Mouse (Mus musculus) intestine, postnatal 0 days (tissue): ENCODE measurements around the gene S1pr5. TPM values are rescaled to one million over a fixed set of nuclear protein-coding genes. Genes with fewer than 3 reads are reported as not detected.

ENCODE experiments used
- ATAC-seq: fragments of 200-750 bp; cut with Nextera tagmentation; 2 replicates; pipeline ENCODE4 v1.8.0; 2017; ENCODE audit warnings: mild to moderate bottlenecking, moderate TSS enrichment, moderate library complexity
- H3K27ac ChIP-seq: fragments of 300-500 bp; sonication (generic); 2 replicates; pipeline ENCODE4 v1.5.1; 2014; ENCODE audit warnings: mild to moderate bottlenecking, low read depth, low read length, moderate library complexity
- H3K27me3 ChIP-seq: fragments of 300-500 bp; sonication (generic); replicated peaks from 2 replicates; pipeline ENCODE4 v1.6.1; 2014; ENCODE audit warnings: low read length, mixed read lengths; ENCODE audit not compliant: control insufficient read depth, insufficient read depth
- H3K36me3 ChIP-seq: fragments of 300-500 bp; sonication (generic); 2 replicates; pipeline ENCODE4 v1.6.1; 2014; ENCODE audit warnings: mild to moderate bottlenecking, moderate library complexity; ENCODE audit not compliant: control insufficient read depth, insufficient read depth
- H3K4me1 ChIP-seq: fragments of 300-500 bp; sonication (generic); replicated peaks from 2 replicates; pipeline ENCODE4 v1.6.1; 2014; ENCODE audit warnings: antibody characterized with exemption, low read length, mixed read lengths; ENCODE audit not compliant: control insufficient read depth, insufficient read depth
- H3K4me2 ChIP-seq: fragments of 300-500 bp; sonication (generic); replicated peaks from 2 replicates; pipeline ENCODE4 v1.6.1; 2014; ENCODE audit warnings: low read depth, mild to moderate bottlenecking, moderate library complexity
- H3K4me3 ChIP-seq: fragments of 300-500 bp; sonication (generic); 2 replicates; pipeline ENCODE4 v1.5.1; 2014; ENCODE audit warnings: low read depth, low read length
- H3K9ac ChIP-seq: fragments of 300-500 bp; sonication (generic); 2 replicates; pipeline ENCODE4 v1.6.1; 2014; ENCODE audit warnings: mild to moderate bottlenecking, low read depth, low read length
- H3K9me3 ChIP-seq: fragments of 300-500 bp; sonication (generic); 2 replicates; pipeline ENCODE4 v1.6.1; 2016; ENCODE audit warnings: mixed run types; ENCODE audit not compliant: control insufficient read depth
- CTCF ChIP-seq: sonication (generic); IDR thresholded peaks from 2 replicates; pipeline ENCODE4 v1.5.1; 2016; ENCODE audit warnings: low read depth, mild to moderate bottlenecking, control low read depth, antibody characterized with exemption, moderate library complexity
- WGBS: fragments of 180-500 bp; shearing (Covaris S2); extraction: QIAGEN DNeasy Blood & Tissue Kit; methylation state at CpG from one replicate; pipeline ENCODE4 v1.1.7; 2014; 5-methylcytosine and 5-hydroxymethylcytosine counted together
- polyA plus RNA-seq: library from polyadenylated mRNA; unstranded; fragments of >200 nt; fragmentation: Nextera tagmentation; extraction: Ambion mirVana; gene quantifications from 2 replicates; pipeline ENCODE4 v1.2.1, GENCODE M21; 2015

Gene S1pr5
- polyA plus RNA-seq, 1 experiment from 2014 or later: not detected

GRCm38 (mm10) chr9:21220490-21221382, 27.5 kb downstream of the S1pr5 start:
- peak overlapping the region; percentile 66; the same call in 1 of the 2 replicates for H3K27ac ChIP-seq
- peak; percentile 88 for ATAC-seq
- no peaks in the 10 kb centered on the region for H3K27me3 ChIP-seq
- H3K36me3 ChIP-seq: no peaks in the 10 kb centered on the region
- H3K9ac ChIP-seq: peak overlapping the region; percentile 11; the same call in 1 of the 2 replicates
- 6% methylated on average over 21 of the region's 21 CpGs for WGBS
- TF ChIP-seq CTCF: peak; percentile 98
- no peaks in the 10 kb centered on the region for H3K9me3 ChIP-seq
- H3K4me2 ChIP-seq: peak overlapping the region; percentile 60
- H3K4me1 ChIP-seq: no peaks in the 10 kb centered on the region
- H3K4me3 ChIP-seq: peak overlapping the region; percentile 28

- H3K4me3 ChIP-seq: no peak overlapping the region
- H3K9me3 ChIP-seq: no peaks in the 10 kb centered on the region
- H3K4me2 ChIP-seq: no peak overlapping the region
- H3K36me3 ChIP-seq: no peaks in the 10 kb centered on the region
- no peak for TF ChIP-seq CTCF
- H3K27me3 ChIP-seq: no peaks in the 10 kb centered on the region
- WGBS: 59% methylated on average over 3 of the region's 3 CpGs
- H3K4me1 ChIP-seq: no peaks in the 10 kb centered on the region
- ATAC-seq: no peak
- no peak overlapping the region for H3K9ac ChIP-seq
- no peak overlapping the region for H3K27ac ChIP-seq
These were observed 28.4 kb downstream of the S1pr5 start for GRCm38 (mm10) chr9:21219820-21220219.

DNA sequence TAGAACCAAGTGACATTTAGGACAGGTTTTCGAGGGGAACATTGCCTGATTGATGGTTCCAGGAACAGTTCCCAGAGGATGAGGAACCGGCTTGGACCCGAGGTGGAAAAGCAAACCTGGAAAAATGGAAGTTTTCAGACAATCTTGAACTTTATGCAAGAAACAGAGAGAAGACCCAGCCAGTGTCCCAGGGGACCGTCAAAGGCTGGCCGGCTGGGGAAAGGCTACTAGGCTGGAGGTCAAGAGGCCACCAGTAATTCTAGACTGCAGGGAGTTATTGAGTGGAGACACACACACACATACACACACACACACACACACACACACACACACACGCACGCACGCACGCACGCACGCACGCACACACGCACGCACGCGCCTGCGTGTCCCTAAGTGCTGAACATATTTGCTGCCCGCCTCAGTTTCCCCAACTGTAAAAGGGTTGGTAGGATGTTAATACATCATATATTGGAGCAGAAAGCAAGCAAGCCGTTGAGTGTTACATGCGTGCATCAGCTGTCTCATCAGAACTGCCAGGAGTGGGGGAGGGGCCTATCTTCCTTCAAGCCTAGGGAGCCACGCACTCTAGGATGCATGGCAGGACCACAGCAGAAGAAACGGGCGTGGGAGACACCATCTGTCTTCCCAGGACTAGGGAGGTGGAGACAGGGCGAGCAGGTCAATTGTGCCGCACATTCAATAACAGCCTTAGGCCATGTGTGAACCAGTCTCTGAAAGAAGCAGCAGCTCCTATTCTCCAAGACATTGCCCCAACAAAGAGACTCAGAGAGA, 32.0 kb downstream of the S1pr5 start:
- Histone ChIP-seq H3K9me3 (no peaks in the 10 kb centered on the region), H3K27me3 (no peaks in the 10 kb centered on the region), H3K4me2 (no peak overlapping the region), H3K4me1 (no peaks in the 10 kb centered on the region), H3K27ac (no peak overlapping the region), H3K9ac (no peak overlapping the region), H3K4me3 (no peak overlapping the region), H3K36me3 (no peaks in the 10 kb centered on the region)
- TF ChIP-seq CTCF: no peak
- 71% methylated on average over 25 of the region's 25 CpGs for WGBS
- ATAC-seq: no peak

DNA sequence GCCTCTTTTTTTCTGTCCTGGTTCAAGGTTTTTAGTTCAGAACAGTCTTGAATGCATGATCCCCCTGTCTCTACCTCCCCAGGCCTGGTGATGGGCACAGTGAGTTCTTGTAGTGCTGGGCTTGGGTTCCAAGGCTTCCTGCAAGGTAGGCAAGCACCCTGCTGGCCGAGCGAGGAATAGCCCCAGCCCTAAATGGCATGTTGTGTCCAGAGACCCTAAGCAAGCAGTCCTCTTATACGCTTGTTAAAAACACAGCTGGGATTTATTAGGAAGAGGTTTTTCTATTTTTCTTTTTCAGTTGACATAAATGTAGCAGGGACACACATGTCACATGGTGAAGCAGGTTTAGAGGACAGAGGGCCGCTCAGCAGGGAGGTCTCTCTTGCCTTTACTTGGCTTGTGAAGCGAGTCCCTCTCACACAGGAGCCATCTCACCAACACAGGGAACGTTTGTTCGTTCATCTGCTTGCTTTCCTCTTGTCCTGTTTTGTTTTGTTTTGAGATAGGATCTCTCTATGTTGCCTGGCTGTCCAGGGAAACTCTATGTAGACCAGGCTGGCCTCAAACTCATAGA, 34.5 kb downstream of the S1pr5 start:
- 57% methylated on average over 7 of the region's 7 CpGs for WGBS
- no peaks in the 10 kb centered on the region; the same call in 1 of the 2 replicates for H3K4me1 ChIP-seq
- no peaks in the 10 kb centered on the region for H3K36me3 ChIP-seq
- no peaks in the 10 kb centered on the region for H3K9me3 ChIP-seq
- ATAC-seq: no peak
- no peak overlapping the region for H3K4me2 ChIP-seq
- no peaks in the 10 kb centered on the region for H3K27me3 ChIP-seq
- no peak overlapping the region for H3K4me3 ChIP-seq
- no peak overlapping the region for H3K9ac ChIP-seq
- no peak overlapping the region for H3K27ac ChIP-seq
- TF ChIP-seq CTCF: peak; percentile 65

DNA sequence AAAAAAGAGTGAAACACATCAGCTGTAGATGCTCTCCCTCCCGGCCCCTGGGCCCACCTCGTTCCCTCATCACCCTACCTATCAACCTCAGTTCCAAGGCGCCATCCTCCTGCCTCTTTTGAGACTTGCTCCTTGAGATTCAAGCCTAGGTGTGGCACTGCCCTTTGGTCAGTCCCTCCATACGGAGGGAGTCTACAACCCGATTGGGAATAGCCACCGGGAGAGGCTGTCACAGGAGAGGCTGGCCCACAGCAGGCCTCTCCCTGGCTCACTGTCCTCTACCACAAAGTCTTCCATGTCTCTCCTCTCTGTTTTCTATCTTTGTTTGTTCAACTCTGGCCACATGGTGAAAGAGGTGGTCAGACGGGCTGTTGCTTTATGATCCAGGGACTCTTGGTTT, 36.6 kb downstream of the S1pr5 start:
- Histone ChIP-seq H3K27ac (no peak overlapping the region), H3K9ac (no peak overlapping the region), H3K27me3 (no peaks in the 10 kb centered on the region), H3K36me3 (0 out of 2 replicates have a peak, but pooled peaks cover under 1% of the 10 kb centered on the region), H3K4me1 (no peaks in the 10 kb centered on the region; the same call in 1 of the 2 replicates), H3K4me2 (no peak overlapping the region), H3K9me3 (no peaks in the 10 kb centered on the region), H3K4me3 (no peak overlapping the region)
- WGBS: 54% methylated on average over 7 of the region's 7 CpGs
- ATAC-seq: peak; percentile 71
- no peak for TF ChIP-seq CTCF

DNA sequence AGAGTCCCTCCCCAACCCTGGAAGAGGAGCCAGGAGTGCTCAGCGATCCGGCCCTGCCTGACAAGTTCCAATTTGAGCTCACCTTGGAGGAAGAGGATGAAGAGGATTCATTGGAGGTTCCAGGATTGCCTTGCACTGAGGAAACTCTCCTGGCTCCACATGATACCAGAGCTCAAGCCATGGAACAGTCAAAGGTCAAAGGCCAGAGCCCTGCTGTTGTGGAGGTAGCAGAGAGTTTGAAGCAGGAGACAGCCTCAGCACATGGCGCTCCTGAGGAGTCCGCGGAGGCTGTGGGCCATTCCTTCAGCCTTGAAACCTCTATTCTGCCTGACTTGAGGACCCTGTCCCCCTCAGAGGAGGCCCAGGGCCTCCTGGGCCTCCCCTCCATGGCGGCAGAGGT, 37.4 kb downstream of the S1pr5 start:
- Histone ChIP-seq H3K27ac (no peak overlapping the region), H3K9me3 (no peaks in the 10 kb centered on the region), H3K4me3 (no peak overlapping the region), H3K9ac (no peak overlapping the region), H3K27me3 (no peaks in the 10 kb centered on the region), H3K36me3 (peaks cover 8% of the 10 kb centered on the region; the same call in 1 of the 2 replicates), H3K4me1 (no peaks in the 10 kb centered on the region; the same call in 1 of the 2 replicates), H3K4me2 (no peak overlapping the region)
- ATAC-seq: no peak
- 74% methylated on average over 6 of the region's 6 CpGs for WGBS
- TF ChIP-seq CTCF: no peak
